Mouse (Mus musculus) small intestine, adult 2 months (tissue): ENCODE measurements around the gene Cavin3. TPM values are rescaled to one million over a fixed set of nuclear protein-coding genes. Genes with fewer than 3 reads are reported as not detected.

Experiments used
- H3K27ac ChIP-seq: fragments of 200-500 bp; 2 replicates; pipeline ENCODE4 v1.5.1; 2012; ENCODE audit warnings: low read depth, low read length, control low read depth, inconsistent platforms; ENCODE audit not compliant: insufficient read depth
- H3K27me3 ChIP-seq: fragments of 200-500 bp; 2 replicates; pipeline ENCODE4 v1.6.1; 2012; ENCODE audit warnings: mild to moderate bottlenecking, moderate library complexity, low read length, inconsistent platforms; ENCODE audit not compliant: control insufficient read depth, insufficient read depth
- H3K36me3 ChIP-seq: fragments of 200-500 bp; 2 replicates; pipeline ENCODE4 v1.6.1; 2012; ENCODE audit warnings: mild to moderate bottlenecking, low read length, control low read depth, inconsistent platforms; ENCODE audit not compliant: control insufficient read depth, insufficient read depth
- H3K4me1 ChIP-seq: fragments of 200-500 bp; 2 replicates; pipeline ENCODE4 v1.6.1; 2012; ENCODE audit warnings: low read length, inconsistent platforms, mixed read lengths; ENCODE audit not compliant: control insufficient read depth, insufficient read depth, insufficient read length
- H3K4me3 ChIP-seq: fragments of 200-500 bp; 2 replicates; pipeline ENCODE4 v1.5.1; 2012; ENCODE audit warnings: low read depth, mild to moderate bottlenecking, control low read depth, inconsistent platforms, low read length, moderate library complexity
- CTCF ChIP-seq: fragments of 200-500 bp; IDR thresholded peaks from 2 replicates; pipeline ENCODE4 v1.5.1; 2012; ENCODE audit warnings: low read depth, mild to moderate bottlenecking, control low read depth, inconsistent platforms, low read length, moderate library complexity, mixed read lengths; ENCODE audit not compliant: insufficient replicate concordance, insufficient read length; ENCODE audit errors: extremely low read depth
- POLR2A ChIP-seq: fragments of 200-500 bp; IDR thresholded peaks from 2 replicates; pipeline ENCODE4 v1.6.1; 2012; ENCODE audit warnings: low read depth, mild to moderate bottlenecking, control low read depth, inconsistent platforms, low read length, moderate library complexity
- WGBS: fragments of 180-500 bp; shearing (Covaris S2); methylation state at CpG from one replicate; pipeline ENCODE4 v1.1.7; 2018; 5-methylcytosine and 5-hydroxymethylcytosine counted together
- polyA plus RNA-seq: library from polyadenylated mRNA; depleted of rRNA; stranded (reverse); fragments of >200 nt; gene quantifications from 2 replicates; pipeline ENCODE4 v1.2.3, GENCODE M21; 2012

The Cavin3 gene
- polyA plus RNA-seq, 1 experiment, result 37.1 TPM

DNA sequence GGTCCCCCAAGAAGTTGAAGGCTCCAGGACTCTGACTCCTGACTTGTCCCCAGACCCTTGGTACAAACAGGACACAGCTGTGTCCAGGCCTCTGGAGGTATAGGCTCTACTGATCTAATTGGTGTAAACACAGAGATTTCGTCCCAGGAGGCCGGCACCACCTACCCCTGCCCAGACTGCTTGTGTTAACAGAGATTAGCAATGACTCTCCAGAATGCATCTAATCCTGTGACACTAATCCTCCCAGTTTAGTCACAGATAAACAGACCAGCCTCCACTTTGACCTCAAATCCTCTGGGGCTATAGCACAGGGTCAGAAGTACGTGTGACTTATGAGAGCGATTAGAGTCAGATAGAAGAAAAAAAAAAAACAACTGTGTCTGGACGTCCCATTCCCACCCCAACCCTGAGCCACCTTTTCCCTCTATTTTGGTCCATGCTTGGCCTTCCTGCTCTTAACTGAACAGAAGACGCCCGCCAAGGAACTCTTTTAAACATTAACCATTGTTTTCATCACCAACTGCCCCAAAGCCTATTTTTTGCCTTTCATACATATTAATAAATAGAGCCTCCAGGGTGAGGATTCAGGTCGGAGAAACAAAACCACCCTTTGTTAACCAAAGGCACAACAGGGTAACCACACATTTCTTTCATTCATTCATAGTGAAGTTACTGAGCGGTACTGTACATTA is 34.7 kb upstream of the Cavin3 start:
- H3K36me3 ChIP-seq, result no peaks in the 10 kb centered on the region
- 30% methylated on average over 9 of the region's 9 CpGs for WGBS

GRCm38 (mm10) chr7:105515178-105515577 is 33.1 kb upstream of the Cavin3 start:
- under 1% methylated on average over 5 of the region's 5 CpGs for WGBS
- TF ChIP-seq CTCF (peak; percentile 97; the same call in 1 of the 2 replicates), POLR2A (no peak)
- Histone ChIP-seq H3K4me1 (no peaks in the 10 kb centered on the region), H3K36me3 (no peaks in the 10 kb centered on the region), H3K27ac (no peak overlapping the region), H3K27me3 (no peaks in the 10 kb centered on the region), H3K4me3 (no peak overlapping the region)

More for the DNA sequence above, 34.7 kb upstream of the Cavin3 start:
- Histone ChIP-seq H3K27ac (no peak overlapping the region), H3K27me3 (no peaks in the 10 kb centered on the region), H3K4me3 (no peak overlapping the region), H3K4me1 (no peaks in the 10 kb centered on the region)
- TF ChIP-seq POLR2A, result no peak
- TF ChIP-seq CTCF, result no peak

DNA sequence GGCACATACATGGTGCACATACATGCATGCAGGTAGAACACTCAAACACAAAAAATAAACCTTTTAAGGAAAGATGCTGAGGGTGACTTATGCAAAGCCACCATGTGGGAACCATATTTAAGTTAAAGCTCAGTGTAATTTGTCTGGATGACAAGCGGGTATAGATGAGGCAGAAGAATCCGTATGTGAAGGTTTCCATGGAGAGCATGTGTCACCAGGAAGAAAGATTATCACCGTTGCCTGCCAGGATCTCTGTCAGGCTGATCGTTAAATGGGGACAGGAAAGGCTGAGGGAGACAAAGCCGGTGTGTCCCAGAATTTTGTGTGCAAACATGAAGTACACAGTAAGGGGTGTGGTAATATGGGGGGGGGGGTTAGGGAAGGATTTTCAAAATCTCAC is 32.5 kb upstream of the Cavin3 start:
- WGBS, result 36% methylated on average over 5 of the region's 5 CpGs
- Histone ChIP-seq H3K36me3 (no peaks in the 10 kb centered on the region), H3K4me1 (no peaks in the 10 kb centered on the region), H3K27me3 (no peaks in the 10 kb centered on the region), H3K4me3 (no peak overlapping the region), H3K27ac (no peak overlapping the region)
- TF ChIP-seq CTCF (no peak), POLR2A (no peak)

GRCm38 (mm10) chr7:105513845-105514291 is 31.8 kb upstream of the Cavin3 start:
- Histone ChIP-seq H3K27me3 (no peaks in the 10 kb centered on the region), H3K4me1 (no peaks in the 10 kb centered on the region), H3K4me3 (no peak overlapping the region), H3K36me3 (no peaks in the 10 kb centered on the region), H3K27ac (no peak overlapping the region)
- TF ChIP-seq POLR2A (no peak), CTCF (no peak)
- WGBS, result 49% methylated on average over 5 of the region's 5 CpGs

DNA sequence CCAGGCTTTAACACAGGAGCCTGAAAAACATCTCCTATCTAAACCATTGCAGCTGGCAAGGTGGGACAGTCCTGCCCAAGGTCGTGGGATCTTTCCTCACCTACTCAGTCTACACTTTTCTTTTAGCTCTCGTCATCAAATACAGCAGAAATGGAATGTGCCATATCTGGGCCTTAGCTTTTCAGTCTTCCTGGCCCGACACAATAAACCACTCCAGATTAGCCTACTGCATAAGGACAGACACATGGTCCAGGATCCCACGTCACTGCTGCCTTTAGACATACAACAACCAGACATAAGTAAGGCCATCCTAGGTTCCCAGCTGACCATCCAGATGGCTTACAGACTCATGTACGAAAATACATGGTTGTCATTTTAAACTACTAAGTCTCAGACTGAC is 28.0 kb upstream of the Cavin3 start:
- WGBS, result 68% methylated on average over 5 of the region's 5 CpGs
- TF ChIP-seq CTCF, result no peak
- TF ChIP-seq POLR2A, result no peak
- H3K36me3 ChIP-seq, result no peaks in the 10 kb centered on the region
- H3K4me3 ChIP-seq, result no peak overlapping the region
- H3K27ac ChIP-seq, result no peak overlapping the region
- H3K27me3 ChIP-seq, result no peaks in the 10 kb centered on the region
- no peaks in the 10 kb centered on the region for H3K4me1 ChIP-seq

- H3K36me3 ChIP-seq, result no peaks in the 10 kb centered on the region
- 64% methylated on average over 4 of the region's 4 CpGs for WGBS
- no peaks in the 10 kb centered on the region for H3K4me1 ChIP-seq
- no peak overlapping the region for H3K27ac ChIP-seq
- TF ChIP-seq CTCF (no peak), POLR2A (no peak)
- H3K27me3 ChIP-seq, result no peaks in the 10 kb centered on the region
- no peak overlapping the region for H3K4me3 ChIP-seq
Observed at GRCm38 (mm10) chr7:105507257-105507656, 25.2 kb upstream of the Cavin3 start.

DNA sequence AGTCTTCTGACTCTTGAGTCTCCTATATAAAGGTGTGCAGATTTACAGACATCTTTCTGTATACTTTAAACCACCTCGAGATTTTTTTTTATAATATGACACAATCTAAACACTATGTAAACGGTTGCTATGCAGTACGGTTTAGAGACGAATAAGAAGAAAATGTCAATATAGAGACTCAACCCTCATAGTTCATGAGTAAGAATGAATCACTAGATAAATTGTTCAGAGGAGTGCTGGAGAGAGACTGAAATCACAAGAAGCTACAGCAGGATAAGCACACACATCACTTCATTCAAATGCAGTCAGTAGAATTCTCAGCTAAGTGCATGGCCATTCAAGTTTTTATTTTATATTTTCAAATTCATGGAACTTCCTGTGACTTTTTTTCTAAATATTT is 19.9 kb upstream of the Cavin3 start:
- no peak overlapping the region for H3K27ac ChIP-seq
- TF ChIP-seq POLR2A (no peak), CTCF (no peak)
- H3K4me1 ChIP-seq, result no peaks in the 10 kb centered on the region
- no peaks in the 10 kb centered on the region for H3K27me3 ChIP-seq
- 48% methylated on average over 4 of the region's 4 CpGs for WGBS
- no peaks in the 10 kb centered on the region for H3K36me3 ChIP-seq
- no peak overlapping the region for H3K4me3 ChIP-seq

DNA sequence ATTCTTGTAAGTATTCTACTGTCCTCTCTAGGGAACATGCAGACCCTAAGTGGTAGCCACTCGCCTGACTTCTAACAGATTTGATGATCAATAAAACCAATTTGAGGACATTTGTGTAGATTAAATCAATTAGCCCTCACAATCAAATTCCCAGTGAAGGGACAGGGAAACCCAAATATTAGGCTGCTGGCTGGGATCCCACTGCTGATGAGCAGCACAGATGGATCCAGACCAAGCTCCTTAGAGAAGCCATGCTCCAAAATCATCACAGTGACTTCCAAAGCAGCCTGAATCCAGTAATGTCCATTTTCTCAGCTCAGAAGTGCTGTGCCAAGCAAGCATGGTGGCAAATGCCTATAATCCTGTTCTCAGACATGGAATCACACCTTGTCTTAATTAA is 17.6 kb upstream of the Cavin3 start:
- 75% methylated on average over 1 of the region's 1 CpGs for WGBS
- Histone ChIP-seq H3K27me3 (no peaks in the 10 kb centered on the region), H3K27ac (no peak overlapping the region), H3K4me3 (no peak overlapping the region), H3K4me1 (no peaks in the 10 kb centered on the region), H3K36me3 (no peaks in the 10 kb centered on the region)
- TF ChIP-seq CTCF (no peak), POLR2A (no peak)
